ENCODE assay signal across 24 mouse cellular contexts in genomic region chr7:82838414-82838813, GRCm38 (mm10). TPM values are rescaled to one million over a fixed set of nuclear protein-coding genes. Genes with fewer than 3 reads are reported as not detected.
DNase-seq lines count a peak whose midpoint lies in the region; ATAC-seq and TF ChIP-seq lines count a peak whose summit lies in the region.
"Had no signal": no experiment of that assay in that cellular context is flagged by ENCODE, and none has a peak within 500 bp of the region (broad histone marks: within the 10 kb centered on the region; RNA-seq: fewer than 3 reads in every experiment).

No protein-coding gene starts in this region.

- no peak overlapping the region for H3K4me2 ChIP-seq in embryonic facial prominence, embryonic 14.5 days (ENCODE audit: low read depth, low read length)
- no peak overlapping the region for H3K4me2 ChIP-seq in liver, postnatal 0 days (ENCODE audit: low read depth, low read length)
- H3K4me2 ChIP-seq: heart, embryonic 12.5 days; hindbrain, embryonic 15.5 days had no signal

- TF ChIP-seq CTCF in liver, adult 2 months (IDR thresholded peaks at IDR 0.05; ENCODE audit: low read depth, low read length): no peak
- TF ChIP-seq CTCF in liver, postnatal 0 days (IDR thresholded peaks at IDR 0.05; ENCODE audit: low read depth): no peak

- H3K9me3 ChIP-seq in embryonic facial prominence, embryonic 14.5 days (ENCODE audit: control insufficient read depth, low read length): no peaks in the 10 kb centered on the region
- H3K9me3 ChIP-seq in embryonic facial prominence, embryonic 10.5 days: no peaks in the 10 kb centered on the region
- no peaks in the 10 kb centered on the region for H3K9me3 ChIP-seq in liver, postnatal 0 days (ENCODE audit: low read length)
- H3K9me3 ChIP-seq: G1E; heart, embryonic 12.5 days; hindbrain, embryonic 15.5 days had no signal

- TF ChIP-seq EP300 in liver, postnatal 0 days (IDR thresholded peaks at IDR 0.05; ENCODE audit: low read depth): no peak

- DNase-seq in embryonic facial prominence, embryonic 14.5 days (ENCODE audit: low spot score): no peak
- DNase-seq in embryonic facial prominence, embryonic 10.5 days (ENCODE audit: low spot score): no peak
- peak; percentile 2 for DNase-seq in liver, adult 2 months (ENCODE audit: extremely low read depth, low read depth, low spot score)
- no peak for DNase-seq in liver, postnatal 0 days
- no peak for DNase-seq in spleen, postnatal 10 days (ENCODE audit: low spot score in 2 of 2)
- DNase-seq: adrenal gland, postnatal 25 days; cerebellum, adult 2 months; cerebellum, postnatal 36 days; heart, postnatal 14 days; kidney, adult 2 months; kidney, postnatal 14 days; left cerebral cortex, postnatal 4 days; liver; lung, adult 18-20 months; retina, postnatal 1 day; thymus, postnatal 25 days had no signal

- H3K36me3 ChIP-seq in embryonic facial prominence, embryonic 14.5 days (ENCODE audit: control insufficient read depth, insufficient read depth, low read length): no peaks in the 10 kb centered on the region
- H3K36me3 ChIP-seq in embryonic facial prominence, embryonic 10.5 days (replicated peaks): no peaks in the 10 kb centered on the region
- no peaks in the 10 kb centered on the region for H3K36me3 ChIP-seq in liver, adult 2 months (ENCODE audit: control insufficient read depth, insufficient read depth, low read length)
- no peaks in the 10 kb centered on the region for H3K36me3 ChIP-seq in liver, postnatal 0 days (replicated peaks; ENCODE audit: insufficient read depth, low read length)
- H3K36me3 ChIP-seq: G1E; heart, embryonic 12.5 days; hindbrain, embryonic 15.5 days had no signal

- no peaks in the 10 kb centered on the region for H3K79me2 ChIP-seq in liver, adult 2 months (ENCODE audit: control insufficient read depth, insufficient read depth, low read length)

- 29% methylated on average over 1 of the region's 1 CpGs for WGBS in embryonic facial prominence, embryonic 14.5 days
- 67% methylated on average over 1 of the region's 1 CpGs for WGBS in embryonic facial prominence, embryonic 10.5 days
- 38% methylated on average over 1 of the region's 1 CpGs for WGBS in liver, adult 2 months
- WGBS in liver, postnatal 0 days (ENCODE audit: insufficient replicate concordance): 19% methylated on average over 1 of the region's 1 CpGs

- H3K9ac ChIP-seq in embryonic facial prominence, embryonic 14.5 days (ENCODE audit: low read depth, low read length): no peak overlapping the region
- H3K9ac ChIP-seq in liver, adult 2 months (ENCODE audit: low read depth, low read length): no peak overlapping the region
- H3K9ac ChIP-seq in liver, postnatal 0 days (replicated peaks): no peak overlapping the region
- H3K9ac ChIP-seq: heart, embryonic 12.5 days; hindbrain, embryonic 15.5 days had no signal

- no peaks in the 10 kb centered on the region for H3K27me3 ChIP-seq in embryonic facial prominence, embryonic 14.5 days (replicated peaks; ENCODE audit: control insufficient read depth, insufficient read depth, low read length)
- no peaks in the 10 kb centered on the region for H3K27me3 ChIP-seq in embryonic facial prominence, embryonic 10.5 days (replicated peaks; ENCODE audit: low read depth, poor library complexity, severe bottlenecking)
- H3K27me3 ChIP-seq in liver, adult 2 months (ENCODE audit: control insufficient read depth, insufficient read depth, low read length): no peaks in the 10 kb centered on the region
- H3K27me3 ChIP-seq in liver, postnatal 0 days (ENCODE audit: insufficient read depth, low read length): no peaks in the 10 kb centered on the region
- H3K27me3 ChIP-seq: heart, embryonic 12.5 days; hindbrain, embryonic 15.5 days had no signal

- H3K4me1 ChIP-seq in embryonic facial prominence, embryonic 14.5 days (ENCODE audit: control insufficient read depth, insufficient read depth, low read length): peaks cover 8% of the 10 kb centered on the region
- H3K4me1 ChIP-seq in embryonic facial prominence, embryonic 10.5 days: peaks cover 13% of the 10 kb centered on the region; the same call in 1 of the 2 replicates
- no peaks in the 10 kb centered on the region for H3K4me1 ChIP-seq in liver, adult 2 months (ENCODE audit: control insufficient read depth, insufficient read depth, low read length)
- H3K4me1 ChIP-seq in liver, postnatal 0 days (ENCODE audit: insufficient read depth): no peaks in the 10 kb centered on the region; the same call in 1 of the 2 replicates
- H3K4me1 ChIP-seq: heart, embryonic 12.5 days had no signal

- H3K27ac ChIP-seq in embryonic facial prominence, embryonic 14.5 days (replicated peaks; ENCODE audit: low read depth, low read length): peak overlapping the region; percentile 50
- no peak overlapping the region for H3K27ac ChIP-seq in embryonic facial prominence, embryonic 10.5 days (replicated peaks)
- no peak overlapping the region for H3K27ac ChIP-seq in liver, adult 2 months (replicated peaks; ENCODE audit: insufficient read depth, low read depth, low read length)
- no peak overlapping the region for H3K27ac ChIP-seq in liver, postnatal 0 days (ENCODE audit: low read depth)
- H3K27ac ChIP-seq: hindbrain, embryonic 15.5 days; layer of hippocampus, adult 2 months had no signal

- H3K4me3 ChIP-seq in embryonic facial prominence, embryonic 14.5 days (ENCODE audit: low read depth, low read length): no peak overlapping the region
- no peak overlapping the region for H3K4me3 ChIP-seq in embryonic facial prominence, embryonic 10.5 days
- no peak overlapping the region for H3K4me3 ChIP-seq in liver, adult 2 months (ENCODE audit: insufficient read depth, low read depth, low read length)
- H3K4me3 ChIP-seq in liver, postnatal 0 days (ENCODE audit: low read depth, low read length): no peak overlapping the region
- H3K4me3 ChIP-seq: heart, embryonic 12.5 days; hindbrain, embryonic 15.5 days; layer of hippocampus, adult 2 months had no signal

- no peak for ATAC-seq in embryonic facial prominence, embryonic 14.5 days (ENCODE audit: low read depth)
- no peak for ATAC-seq in liver, postnatal 0 days
- ATAC-seq in common myeloid progenitor, adult 5-6 weeks (replicated peaks; ENCODE audit: low read depth, poor library complexity, severe bottlenecking): peak; percentile 62
- peak; percentile 64 for ATAC-seq in megakaryocyte progenitor cell, adult 5-6 weeks (replicated peaks; ENCODE audit: poor library complexity)
- no peak for ATAC-seq in activated CD4-positive, CD25-positive, alpha-beta regulatory T cell, adult 4 months
- ATAC-seq: midbrain, embryonic 16.5 days had no signal

- no peak for TF ChIP-seq POLR2A in liver, adult 2 months (IDR thresholded peaks at IDR 0.05; ENCODE audit: extremely low read depth, insufficient read depth, low read length)

RNA-seq across cellular contexts. Expression of gene Mex3b, which starts 28.7 kb away (rescaled TPM):
- 19.3 and 22.6 TPM in 2 replicates for polyA plus RNA-seq in embryonic facial prominence, embryonic 14.5 days (2014; fragmentation: Nextera tagmentation; extraction: Ambion mirVana)
- 27.8 and 30.1 TPM in 2 replicates for polyA plus RNA-seq in embryonic facial prominence, embryonic 10.5 days (2016; fragmentation: Nextera tagmentation; extraction: Ambion mirVana)
- total RNA-seq in liver, adult 2 months (2014; rRNA removed): 0.27 and 0.28 TPM in 2 replicates
- 0.56 and 0.70 TPM in 2 replicates for polyA plus RNA-seq in liver, adult 2 months (2012; rRNA removed)
- 0.40 and 0.59 TPM in 2 replicates for polyA plus RNA-seq in liver, postnatal 0 days (2015; fragmentation: Nextera tagmentation; extraction: Ambion mirVana)
- 10.4 and 11.0 TPM in 2 replicates for total RNA-seq in common myeloid progenitor, adult 5-6 weeks (2017)
- total RNA-seq in megakaryocyte progenitor cell, adult 5-6 weeks (2015): 3.7 and 4.5 TPM in 2 replicates
- total RNA-seq in megakaryocyte progenitor cell, adult 5-6 weeks (2017): 2.2 and 4.7 TPM in 2 replicates
- 1 to 10 TPM; 2.1 to 2.5 TPM for polyA plus RNA-seq in activated CD4-positive, CD25-positive, alpha-beta regulatory T cell, adult 4 months (2017; shearing (Covaris generic))

Comparison
In these comparisons a context has a peak if more than half of its experiments do, and no peak if none do; other contexts are left out.
1. ATAC-seq: peak in common myeloid progenitor, adult 5-6 weeks (single experiment) and megakaryocyte progenitor cell, adult 5-6 weeks (single experiment); none in embryonic facial prominence, embryonic 14.5 days (single experiment), liver, postnatal 0 days (single experiment) and activated CD4-positive, CD25-positive, alpha-beta regulatory T cell, adult 4 months (single experiment).